Mouse (Mus musculus): ENCODE results near the gene Hoxa10. TPM values are rescaled to one million over a fixed set of nuclear protein-coding genes. Genes with fewer than 3 reads are reported as not detected.

The Hoxa10 gene
- total and polyA plus RNA-seq, 3 experiments = not detected

DNA sequence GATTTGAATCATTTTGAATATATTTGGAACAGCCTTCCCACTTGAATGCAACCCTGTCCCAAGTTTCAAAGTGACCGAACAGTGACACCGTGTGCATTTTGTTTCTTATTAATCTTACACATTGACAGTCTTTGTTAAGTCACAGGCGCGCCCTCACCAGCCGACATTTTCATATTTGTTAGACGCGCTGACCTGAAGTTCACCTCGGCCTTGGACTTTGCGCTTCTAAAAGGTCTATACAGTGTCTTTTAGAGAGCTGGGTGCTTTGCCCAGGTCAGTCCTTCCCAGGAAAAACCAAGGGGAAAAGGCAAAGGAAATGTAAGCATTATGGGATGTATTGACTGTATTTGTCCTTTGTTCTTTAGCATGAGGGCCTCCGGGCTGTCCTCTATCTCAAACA is 46.0 kb downstream of the Hoxa10 start:
- TF ChIP-seq USF2 (IDR thresholded peaks at IDR 0.05; ENCODE audit: borderline replicate concordance in 1 of 2, insufficient read depth in 1 of 2, low read depth in 1 of 2, low read length in 2 of 2) (no peak), POLR2A (IDR thresholded peaks at IDR 0.05; ENCODE audit: control insufficient read depth in 1 of 2, insufficient read depth in 1 of 2, low read depth in 1 of 2, low read length in 2 of 2, poor library complexity in 1 of 2) (no peak), ZKSCAN1 (IDR thresholded peaks at IDR 0.05; ENCODE audit: low read depth, low read length) (no peak), ZNF384 (IDR thresholded peaks at IDR 0.05; ENCODE audit: low read depth, low read length) (no peak), NELFE (IDR thresholded peaks at IDR 0.05; ENCODE audit: low read depth, low read length) (no peak), MYB (IDR thresholded peaks at IDR 0.05; ENCODE audit: low read depth, low read length) (no peak)
- Histone ChIP-seq H3K79me2 (ENCODE audit: control insufficient read depth, insufficient read depth, low read length, poor library complexity) (no peaks in the 10 kb centered on the region), H3K27me3 (ENCODE audit: control insufficient read depth in 1 of 2, insufficient read depth in 2 of 2, low read length in 2 of 2) (no peaks in the 10 kb centered on the region), H3K4me3 (ENCODE audit: control insufficient read depth in 1 of 2, insufficient read depth in 1 of 2, low read depth in 2 of 2, low read length in 2 of 2) (no peak overlapping the region), H3K36me3 (ENCODE audit: control insufficient read depth in 1 of 2, insufficient read depth in 2 of 2, low read length in 2 of 2) (no peaks in the 10 kb centered on the region), H3K27ac (ENCODE audit: control insufficient read depth, low read depth, low read length) (no peak overlapping the region), H3K9ac (ENCODE audit: control insufficient read depth, low read depth, low read length, poor library complexity, severe bottlenecking) (no peak overlapping the region), H3K4me1 (ENCODE audit: control insufficient read depth in 1 of 2, insufficient read depth in 2 of 2, low read length in 2 of 2) (no peaks in the 10 kb centered on the region), H3K9me3 (replicated peaks; ENCODE audit: insufficient read depth, low read length) (no peaks in the 10 kb centered on the region)
- DNase-seq (ENCODE audit: low read depth, low spot score) = no peak

DNA sequence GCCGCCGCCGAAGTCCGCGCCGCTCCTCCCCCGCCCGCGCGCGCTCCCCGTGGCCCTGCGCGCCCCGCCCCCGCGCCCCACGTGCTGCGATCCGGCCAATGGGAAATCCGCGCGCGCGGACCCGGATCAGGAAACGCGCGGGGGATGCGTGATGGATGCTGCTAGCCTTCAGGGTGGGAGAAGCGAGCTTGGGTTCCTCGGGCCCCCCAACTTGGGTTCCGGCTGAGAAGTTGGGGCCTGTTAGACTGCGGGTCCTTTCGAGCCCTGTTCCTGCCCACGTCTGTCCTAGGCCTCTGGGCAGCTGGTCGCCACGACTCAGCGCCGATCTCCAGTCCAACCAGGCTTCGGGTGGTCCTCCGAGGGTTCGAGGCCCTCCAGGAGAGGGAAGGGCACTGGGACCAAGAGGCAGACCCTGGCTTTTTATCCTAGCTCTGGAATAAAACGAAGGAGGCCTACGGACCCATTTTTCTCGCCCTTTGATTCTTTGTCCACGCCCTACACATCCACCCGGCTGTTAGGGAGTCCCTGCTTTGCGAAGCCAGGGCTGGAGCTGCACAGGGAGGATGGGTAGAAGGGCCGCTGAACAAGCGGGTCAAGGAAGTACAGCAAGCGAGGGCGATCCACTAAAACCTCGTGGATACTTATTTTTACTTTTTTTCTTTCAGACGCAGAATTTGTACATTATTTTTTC is 48.6 kb downstream of the Hoxa10 start:
- no peak for DNase-seq (ENCODE audit: low read depth, low spot score)

DNA sequence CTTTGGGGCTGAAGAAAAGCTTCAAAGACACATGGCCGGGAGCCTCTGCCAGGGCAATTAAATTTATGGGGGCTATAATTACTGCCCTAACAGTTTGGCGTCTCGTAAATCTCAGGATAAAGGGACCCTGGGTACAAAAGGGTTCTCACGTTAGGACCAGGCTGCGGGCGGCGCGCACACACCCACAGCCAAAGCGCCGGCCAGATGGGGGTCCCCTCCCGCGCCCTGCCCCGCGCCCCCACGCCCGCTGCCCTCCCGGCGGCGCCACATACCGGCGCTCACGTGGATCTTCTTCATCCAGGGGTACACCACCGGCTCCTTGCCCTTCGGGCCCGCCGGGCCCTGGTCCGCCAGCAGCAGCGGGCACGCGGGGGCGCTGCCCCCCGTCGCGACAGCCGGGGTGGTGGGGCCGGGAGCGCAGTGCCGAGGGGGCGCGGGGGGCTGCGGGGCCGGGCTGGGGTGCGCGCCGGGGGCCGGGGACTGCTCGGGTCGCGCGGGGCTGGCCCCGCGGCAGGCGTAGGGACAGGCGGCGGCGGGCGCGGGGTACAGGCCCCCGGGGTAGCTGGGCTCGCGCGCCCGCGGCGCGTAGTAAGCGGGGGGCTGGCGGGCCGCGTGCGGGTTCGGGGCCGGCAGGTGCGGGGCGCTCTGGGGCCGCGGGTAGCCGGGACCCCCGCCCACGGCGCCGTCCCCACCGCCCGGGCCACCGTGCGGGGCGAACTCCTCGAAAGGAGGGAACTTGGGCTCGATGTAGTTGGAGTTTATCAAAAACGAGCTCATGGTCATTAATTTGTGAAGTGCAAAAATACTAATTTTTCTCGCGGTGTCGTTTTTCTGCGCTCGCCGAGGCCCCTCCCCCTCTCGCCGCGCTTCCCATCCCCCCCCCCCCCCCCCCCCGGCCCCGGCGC is 49.5 kb downstream of the Hoxa10 start, which contains the start of gene Hoxa4:
TSS of gene Hoxa4 (minus strand) at position 848 of the 905 bp plus-strand sequence.
- H3K36me3 ChIP-seq (ENCODE audit: control insufficient read depth in 1 of 2, insufficient read depth in 2 of 2, low read length in 2 of 2) = no peaks in the 10 kb centered on the region
- H3K27ac ChIP-seq (ENCODE audit: control insufficient read depth, low read depth, low read length) = no peak within 1 kb of the TSS
- H3K27me3 ChIP-seq (ENCODE audit: control insufficient read depth in 1 of 2, insufficient read depth in 2 of 2, low read length in 2 of 2) = no peaks in the 10 kb centered on the region

More for the DNA sequence above, 48.6 kb downstream of the Hoxa10 start:
- Histone ChIP-seq H3K9me3 (replicated peaks; ENCODE audit: insufficient read depth, low read length) (no peaks in the 10 kb centered on the region), H3K9ac (ENCODE audit: control insufficient read depth, low read depth, low read length, poor library complexity, severe bottlenecking) (no peak overlapping the region), H3K4me1 (ENCODE audit: control insufficient read depth in 1 of 2, insufficient read depth in 2 of 2, low read length in 2 of 2) (no peaks in the 10 kb centered on the region), H3K27ac (ENCODE audit: control insufficient read depth, low read depth, low read length) (no peak overlapping the region), H3K36me3 (ENCODE audit: control insufficient read depth in 1 of 2, insufficient read depth in 2 of 2, low read length in 2 of 2) (no peaks in the 10 kb centered on the region), H3K27me3 (ENCODE audit: control insufficient read depth in 1 of 2, insufficient read depth in 2 of 2, low read length in 2 of 2) (no peaks in the 10 kb centered on the region), H3K79me2 (ENCODE audit: control insufficient read depth, insufficient read depth, low read length, poor library complexity) (no peaks in the 10 kb centered on the region), H3K4me3 (ENCODE audit: control insufficient read depth in 1 of 2, insufficient read depth in 1 of 2, low read depth in 2 of 2, low read length in 2 of 2) (no peak overlapping the region)
- TF ChIP-seq RCOR1 (IDR thresholded peaks at IDR 0.05; ENCODE audit: low read depth, low read length) = no peak
- TF ChIP-seq TBP (IDR thresholded peaks at IDR 0.05; ENCODE audit: low read depth, low read length) = no peak
- TF ChIP-seq ZC3H11A (IDR thresholded peaks at IDR 0.05; ENCODE audit: low read depth, low read length) = no peak
- no peak for TF ChIP-seq MAZ (IDR thresholded peaks at IDR 0.05; ENCODE audit: low read depth, low read length)
- no peak for TF ChIP-seq ETS1 (IDR thresholded peaks at IDR 0.05; ENCODE audit: low read depth, low read length)

More for the DNA sequence above, 49.5 kb downstream of the Hoxa10 start, which contains the start of gene Hoxa4:
- TF ChIP-seq MYC (IDR thresholded peaks at IDR 0.05; ENCODE audit: low read depth, low read length) = no peak
- no peak for TF ChIP-seq MEF2A (IDR thresholded peaks at IDR 0.05; ENCODE audit: extremely low read depth, insufficient replicate concordance, low read depth, low read length, poor library complexity, severe bottlenecking)
- no peak for TF ChIP-seq TCF12 (IDR thresholded peaks at IDR 0.05; ENCODE audit: low read depth, low read length)
- TF ChIP-seq MAX (IDR thresholded peaks at IDR 0.05; ENCODE audit: low read length) = no peak
- TF ChIP-seq USF1 (IDR thresholded peaks at IDR 0.05; ENCODE audit: low read depth, low read length) = no peak
- no peak for TF ChIP-seq TAL1 (IDR thresholded peaks at IDR 0.05; ENCODE audit: low read length)
- no peak for TF ChIP-seq HCFC1 (IDR thresholded peaks at IDR 0.05; ENCODE audit: low read depth, low read length)
- TF ChIP-seq MAZ (IDR thresholded peaks at IDR 0.05; ENCODE audit: low read depth, low read length) = no peak
- TF ChIP-seq ZC3H11A (IDR thresholded peaks at IDR 0.05; ENCODE audit: low read depth, low read length) = no peak
- TF ChIP-seq POLR2AphosphoS5 (IDR thresholded peaks at IDR 0.05; ENCODE audit: borderline replicate concordance, low read depth, low read length) = no peak
- TF ChIP-seq RCOR1 (IDR thresholded peaks at IDR 0.05; ENCODE audit: low read depth, low read length) = no peak
- TF ChIP-seq USF2 (IDR thresholded peaks at IDR 0.05; ENCODE audit: borderline replicate concordance in 1 of 2, insufficient read depth in 1 of 2, low read depth in 1 of 2, low read length in 2 of 2) = no peak
- no peak for TF ChIP-seq NELFE (IDR thresholded peaks at IDR 0.05; ENCODE audit: low read depth, low read length)
- no peak for TF ChIP-seq CHD2 (IDR thresholded peaks at IDR 0.05; ENCODE audit: low read length)
- TF ChIP-seq MAFK (IDR thresholded peaks at IDR 0.05; ENCODE audit: borderline replicate concordance, low read depth, low read length) = no peak
- TF ChIP-seq MXI1 (IDR thresholded peaks at IDR 0.05; ENCODE audit: low read depth, low read length) = no peak
- TF ChIP-seq GABPA (IDR thresholded peaks at IDR 0.05; ENCODE audit: low read depth, low read length) = no peak
- Histone ChIP-seq H3K9me3 (replicated peaks; ENCODE audit: insufficient read depth, low read length) (no peaks in the 10 kb centered on the region), H3K4me3 (ENCODE audit: control insufficient read depth in 1 of 2, insufficient read depth in 1 of 2, low read depth in 2 of 2, low read length in 2 of 2) (no peak within 1 kb of the TSS), H3K79me2 (ENCODE audit: control insufficient read depth, insufficient read depth, low read length, poor library complexity) (no peaks in the 10 kb centered on the region), H3K4me1 (ENCODE audit: control insufficient read depth in 1 of 2, insufficient read depth in 2 of 2, low read length in 2 of 2) (no peaks in the 10 kb centered on the region), H3K9ac (ENCODE audit: control insufficient read depth, low read depth, low read length, poor library complexity, severe bottlenecking) (no peak within 1 kb of the TSS)
- DNase-seq (ENCODE audit: low read depth, low spot score) = no peak

Measured in MEL (cell line).